Mouse (Mus musculus) skeletal muscle tissue, adult 2 months (tissue): ENCODE results near the gene Slc29a2.
A peak's percentile ranks its signal among the peaks of the same experiment; 100 is the strongest.

ENCODE experiments used
- DNase-seq: peaks from one replicate; pipeline ENCODE4 v3.0.0-alpha.2; 2012; ENCODE audit warnings: low read depth, low spot score

Slc29a2 gene

DNA sequence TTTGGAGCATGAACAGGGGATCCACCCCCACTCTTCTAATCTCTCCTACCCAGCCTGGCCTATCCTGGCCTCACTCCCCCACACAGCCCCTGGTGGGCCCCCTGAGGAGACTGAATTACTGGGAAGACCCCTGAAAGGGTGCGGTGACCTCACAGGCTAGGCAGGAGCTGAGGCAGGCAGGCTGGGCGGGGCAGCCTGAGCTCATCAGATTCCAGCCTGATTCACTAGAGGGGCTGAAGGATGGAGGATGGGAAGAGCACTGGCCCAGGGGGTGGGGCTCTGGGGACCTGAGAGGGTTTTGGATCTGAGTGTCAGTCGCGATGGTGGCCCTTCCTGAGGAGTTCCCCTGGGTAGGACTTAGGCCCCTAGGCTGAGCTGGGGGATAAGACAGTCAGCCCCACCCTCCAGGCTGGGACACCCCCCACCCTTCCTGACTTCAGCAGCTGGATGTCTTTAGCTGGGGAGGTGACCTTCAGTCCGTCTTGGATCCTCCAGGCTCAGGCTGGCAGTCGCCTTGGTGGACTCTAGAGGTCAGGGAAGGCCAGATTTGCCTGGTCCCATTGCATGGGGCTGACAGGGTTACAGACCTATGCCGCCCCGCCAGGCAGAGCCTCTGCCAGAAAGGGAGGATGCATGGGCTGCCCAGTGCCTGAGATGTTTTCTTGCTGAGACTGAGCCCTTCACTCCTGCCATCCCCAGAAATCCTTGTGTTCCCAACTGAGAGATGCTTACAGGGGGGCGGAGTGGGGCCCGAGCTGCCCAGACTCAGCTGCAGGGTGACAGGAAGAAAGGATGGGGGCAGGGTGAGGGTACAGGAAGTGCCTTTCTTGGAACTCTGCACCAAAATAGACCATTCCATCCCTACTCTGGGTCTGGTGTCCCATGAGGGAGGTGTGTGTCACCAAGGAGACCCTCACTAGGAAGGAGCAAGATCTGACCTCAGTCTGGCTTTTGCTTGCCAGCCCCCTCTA, 35.4 kb downstream of the Slc29a2 start:
- DNase-seq, result no peak

DNA sequence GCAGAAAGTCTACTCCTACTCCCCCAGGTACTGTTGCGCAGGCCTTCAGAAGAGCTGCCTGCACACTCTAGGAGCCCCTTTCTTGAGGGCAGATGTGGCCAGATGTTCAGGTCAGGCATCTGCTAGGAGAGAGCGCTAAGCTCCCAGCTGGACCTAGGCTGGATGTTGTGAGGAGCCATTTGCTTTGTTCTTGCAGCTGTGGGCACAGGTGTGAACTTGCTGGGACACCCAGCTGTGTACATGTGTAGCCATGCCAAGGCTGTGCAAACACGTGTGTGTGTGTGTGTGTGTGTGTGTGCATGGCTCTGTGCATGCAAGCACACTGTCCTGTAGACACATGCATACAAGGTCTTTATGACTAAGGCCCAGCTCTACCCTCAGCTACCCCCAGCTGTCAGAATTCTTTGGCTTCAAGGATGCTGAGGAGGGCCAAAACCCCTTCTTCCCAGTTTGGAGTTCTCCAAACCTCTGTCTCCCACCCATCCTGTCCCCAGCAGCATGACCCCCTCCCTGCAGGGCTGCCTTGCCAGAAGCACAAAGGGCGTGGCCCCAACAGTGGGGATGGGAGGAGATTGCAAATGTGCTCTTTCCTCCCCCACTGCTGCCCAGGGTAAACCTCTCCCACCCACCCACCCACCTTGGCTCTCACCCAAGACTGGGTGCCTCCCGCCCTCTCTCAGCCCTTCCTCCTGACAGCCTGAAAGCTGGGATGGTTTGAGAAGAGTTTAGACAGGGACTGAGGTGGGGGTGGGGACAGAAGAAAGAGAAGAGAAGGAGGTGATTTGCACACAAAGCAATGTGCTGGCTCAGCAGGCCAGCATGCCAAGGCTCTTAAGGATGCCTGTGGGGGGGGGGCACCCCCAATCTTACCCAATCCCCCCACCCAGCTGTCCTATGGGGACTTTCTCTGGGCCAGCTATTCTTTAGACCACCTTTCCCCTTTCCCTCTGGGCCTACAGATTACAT, 37.0 kb downstream of the Slc29a2 start:
- DNase-seq, result no peak

DNA sequence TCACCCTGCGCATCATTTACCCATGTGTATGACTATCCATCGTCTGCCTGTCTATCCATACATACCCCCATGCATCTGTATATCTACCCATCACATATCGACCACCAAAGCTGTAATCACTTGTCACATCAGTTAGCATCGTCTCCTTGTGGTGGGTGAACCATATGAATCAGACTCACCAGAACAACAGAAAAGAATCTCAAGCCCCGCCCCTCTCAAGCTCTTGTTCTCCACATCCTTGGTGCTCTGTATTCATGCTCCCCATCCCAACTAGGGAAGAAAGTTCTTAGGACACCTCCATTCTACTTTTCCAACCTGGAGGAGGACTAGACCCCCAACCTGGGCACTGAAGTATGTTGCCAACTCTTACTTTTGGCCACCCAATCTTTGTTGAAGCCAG, 38.4 kb downstream of the Slc29a2 start:
- no peak for DNase-seq

- peak; percentile 73 for DNase-seq
These were observed 38.8 kb downstream of the Slc29a2 start for GRCm38 (mm10) chr19:5062446-5062845.

DNA sequence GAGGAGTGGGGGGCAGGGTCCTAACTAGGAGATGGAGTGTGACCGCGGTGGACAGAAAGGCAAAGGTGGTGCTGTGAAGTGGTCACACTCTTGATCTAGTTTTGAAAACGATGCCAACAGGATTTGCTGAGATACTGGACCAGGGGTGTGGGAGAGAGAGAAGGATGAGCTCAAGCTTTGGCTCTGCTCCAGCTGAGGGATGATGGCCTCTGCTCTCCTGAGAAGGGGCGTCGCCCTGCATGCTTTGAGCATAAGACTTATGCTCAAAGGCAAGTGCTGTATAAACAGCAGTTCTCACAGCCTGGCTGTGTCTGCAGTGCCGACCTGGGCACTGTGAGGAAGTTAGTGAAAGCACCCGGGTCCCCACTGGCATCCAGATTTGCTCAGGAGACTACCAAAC, 41.4 kb downstream of the Slc29a2 start:
- peak; percentile 83 for DNase-seq

GRCm38 (mm10) chr19:5067040-5067799, 43.6 kb downstream of the Slc29a2 start:
- no peak for DNase-seq

- peak; percentile 84 for DNase-seq
These were observed 44.4 kb downstream of the Slc29a2 start, which contains the start of gene Cd248 for GRCm38 (mm10) chr19:5067867-5068569. Cd248 (plus strand) TSS chr19:5068078.

GRCm38 (mm10) chr19:5068570-5069234, 45.0 kb downstream of the Slc29a2 start:
- no peak for DNase-seq

DNA sequence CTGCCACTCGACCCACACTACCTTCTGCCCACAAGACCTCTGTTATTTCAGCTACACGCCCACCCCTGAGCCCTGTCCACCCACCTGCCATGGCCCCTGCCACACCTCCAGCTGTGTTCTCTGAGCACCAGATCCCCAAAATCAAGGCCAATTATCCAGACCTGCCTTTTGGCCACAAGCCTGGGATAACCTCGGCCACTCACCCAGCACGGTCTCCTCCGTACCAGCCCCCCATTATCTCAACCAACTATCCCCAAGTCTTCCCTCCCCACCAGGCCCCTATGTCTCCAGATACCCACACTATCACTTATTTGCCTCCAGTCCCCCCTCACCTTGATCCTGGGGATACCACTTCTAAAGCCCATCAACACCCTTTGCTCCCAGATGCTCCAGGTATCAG, 45.8 kb downstream of the Slc29a2 start:
- no peak for DNase-seq

DNA sequence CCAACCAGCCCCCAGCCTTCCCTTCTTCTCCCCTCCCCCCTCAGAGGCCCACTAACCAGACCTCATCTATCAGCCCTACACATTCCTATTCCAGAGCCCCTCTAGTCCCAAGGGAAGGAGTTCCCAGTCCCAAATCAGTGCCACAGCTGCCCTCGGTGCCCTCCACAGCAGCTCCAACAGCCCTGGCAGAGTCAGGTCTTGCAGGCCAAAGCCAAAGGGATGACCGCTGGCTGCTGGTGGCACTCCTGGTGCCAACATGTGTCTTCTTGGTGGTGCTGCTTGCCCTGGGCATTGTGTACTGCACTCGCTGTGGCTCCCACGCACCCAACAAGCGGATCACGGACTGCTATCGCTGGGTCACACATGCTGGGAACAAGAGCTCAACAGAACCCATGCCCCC, 46.3 kb downstream of the Slc29a2 start:
- DNase-seq, result no peak

- no peak for DNase-seq
These were observed 47.4 kb downstream of the Slc29a2 start for GRCm38 (mm10) chr19:5071077-5071476.

- peak; percentile 77 for DNase-seq
These were observed 48.1 kb downstream of the Slc29a2 start for GRCm38 (mm10) chr19:5071545-5072369.

DNA sequence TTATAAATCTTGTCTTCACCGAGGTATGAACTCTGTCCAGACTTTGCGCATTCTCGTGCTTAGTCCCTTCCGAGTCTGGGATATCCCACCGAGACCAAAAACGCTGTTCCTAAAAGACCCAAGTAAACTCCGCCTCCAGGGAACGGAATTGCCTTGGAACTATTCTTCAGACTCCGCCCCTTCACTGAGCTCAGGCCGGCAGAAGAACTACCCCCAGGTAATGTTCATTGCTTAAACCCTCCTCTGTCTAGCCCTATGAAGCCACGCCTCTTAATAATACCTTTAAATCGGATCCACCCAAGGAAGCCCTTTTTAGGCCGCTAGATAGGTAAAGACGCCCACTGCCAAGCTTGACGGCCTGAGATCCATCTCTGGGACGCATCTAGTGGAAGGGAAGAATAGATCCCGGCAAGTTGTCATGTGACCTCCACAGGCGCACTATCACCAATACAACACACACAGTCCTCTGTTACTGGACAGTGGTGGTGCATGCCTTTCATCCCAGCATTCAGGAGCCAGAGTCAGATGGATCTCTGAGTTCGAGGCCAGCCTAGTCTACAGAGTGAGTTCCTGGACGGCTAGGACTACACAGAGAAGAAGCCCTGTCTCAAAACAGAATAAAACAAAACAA, 48.8 kb downstream of the Slc29a2 start:
- no peak for DNase-seq

DNA sequence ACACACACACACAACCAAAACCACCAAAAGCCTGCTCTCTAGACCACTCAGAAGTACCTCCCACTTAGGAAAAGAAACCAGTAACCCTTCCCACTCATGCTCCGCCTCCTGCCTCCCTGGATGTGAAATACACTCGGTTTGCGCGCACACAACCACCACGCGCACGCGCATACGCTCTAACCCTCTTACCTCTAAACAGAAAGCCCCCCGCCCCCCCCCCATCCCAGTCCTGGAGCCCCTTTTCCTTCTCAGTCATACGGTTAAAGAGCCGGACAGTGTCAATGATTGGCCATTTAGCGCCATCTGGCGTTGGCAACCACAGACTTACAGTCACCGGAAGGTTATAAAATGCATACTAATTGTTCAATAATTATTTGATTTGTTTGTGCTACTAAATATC, 49.4 kb downstream of the Slc29a2 start:
- no peak for DNase-seq

DNA sequence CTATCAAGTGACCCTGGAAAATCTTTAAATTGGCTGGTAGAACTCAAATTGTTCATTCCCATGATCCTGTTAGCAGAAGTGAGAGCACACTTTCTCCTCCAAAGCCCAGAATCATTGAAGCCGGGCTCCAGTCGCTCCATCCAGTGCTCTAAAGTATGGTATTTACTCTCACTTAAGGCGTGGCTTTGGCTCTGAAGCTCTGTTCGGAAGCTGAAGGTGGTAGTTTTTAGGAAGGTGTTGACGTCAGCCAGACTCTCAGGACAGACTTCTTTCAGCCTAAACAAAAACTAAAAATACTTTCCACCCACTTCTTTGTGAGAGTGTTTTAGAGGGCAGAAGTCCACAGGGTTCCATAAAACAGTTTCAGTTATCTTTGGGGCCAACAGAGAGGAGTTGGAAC, 49.9 kb downstream of the Slc29a2 start:
- DNase-seq, result no peak

DNA sequence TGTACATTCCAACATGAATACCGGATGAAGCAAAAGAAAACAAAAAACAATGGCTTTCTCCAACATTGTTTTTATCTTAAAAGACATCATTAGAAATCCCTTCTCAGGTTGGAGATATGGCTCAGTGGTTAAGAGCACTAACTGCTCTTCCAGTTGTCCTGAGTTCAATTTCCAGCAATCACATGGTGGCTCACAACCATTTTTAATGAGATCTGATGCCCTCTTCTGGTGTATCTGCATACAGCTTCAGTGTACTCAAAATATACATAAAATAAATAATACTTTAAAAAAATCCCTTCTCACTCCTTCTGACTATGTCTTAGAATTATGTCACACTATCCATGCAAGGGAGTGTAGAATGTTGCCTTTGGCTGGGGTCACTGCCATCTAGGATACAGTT, 55.6 kb downstream of the Slc29a2 start:
- DNase-seq, result no peak
